Mouse (Mus musculus): ENCODE measurements around the gene Twsg1. TPM values are rescaled to one million over a fixed set of nuclear protein-coding genes. Genes with fewer than 3 reads are reported as not detected.
"Not testable (repeated sequence)": the region's sequence is repeated elsewhere in the genome, so short reads cannot be mapped to it uniquely, and the experiment has no call there.

Gene Twsg1
- polyA plus RNA-seq (2011; ENCODE audit: insufficient read depth, insufficient read length, low read depth, missing spikeins), result 65.9 and 75.3 TPM in 2 replicates

GRCm38 (mm10) chr17:65950622-65951404 lies at the start of gene Twsg1:
Gene Twsg1, minus strand, starts transcription at chr17:65951226.
- Histone ChIP-seq H3K9me3 (replicated peaks; ENCODE audit: control insufficient read depth, insufficient read depth, low read length, poor library complexity, severe bottlenecking) (no peaks in the 10 kb centered on the region), H3K4me3 (ENCODE audit: low read depth, low read length) (peak within 1 kb of the TSS; percentile 80), H3K36me3 (ENCODE audit: control insufficient read depth, insufficient read depth, low read length, poor library complexity, severe bottlenecking) (peaks cover 8% of the 10 kb centered on the region), H3K9ac (ENCODE audit: low read depth, poor library complexity, severe bottlenecking) (peak within 1 kb of the TSS; percentile 97), H3K27ac (ENCODE audit: insufficient read depth, low read length) (no peak within 1 kb of the TSS), H3K4me1 (ENCODE audit: control insufficient read depth, insufficient read depth, low read length) (no peaks in the 10 kb centered on the region), H3K27me3 (ENCODE audit: control insufficient read depth, insufficient read depth, low read length, poor library complexity, severe bottlenecking) (no peaks in the 10 kb centered on the region)
- no peak for TF ChIP-seq EP300 (IDR thresholded peaks at IDR 0.05; ENCODE audit: insufficient read depth, low read depth, low read length)
- TF ChIP-seq POLR2A (IDR thresholded peaks at IDR 0.05; ENCODE audit: insufficient read depth, low read length), result peak; percentile 22
- TF ChIP-seq CTCF (IDR thresholded peaks at IDR 0.05; ENCODE audit: low read depth, low read length), result peak; percentile 71

DNA sequence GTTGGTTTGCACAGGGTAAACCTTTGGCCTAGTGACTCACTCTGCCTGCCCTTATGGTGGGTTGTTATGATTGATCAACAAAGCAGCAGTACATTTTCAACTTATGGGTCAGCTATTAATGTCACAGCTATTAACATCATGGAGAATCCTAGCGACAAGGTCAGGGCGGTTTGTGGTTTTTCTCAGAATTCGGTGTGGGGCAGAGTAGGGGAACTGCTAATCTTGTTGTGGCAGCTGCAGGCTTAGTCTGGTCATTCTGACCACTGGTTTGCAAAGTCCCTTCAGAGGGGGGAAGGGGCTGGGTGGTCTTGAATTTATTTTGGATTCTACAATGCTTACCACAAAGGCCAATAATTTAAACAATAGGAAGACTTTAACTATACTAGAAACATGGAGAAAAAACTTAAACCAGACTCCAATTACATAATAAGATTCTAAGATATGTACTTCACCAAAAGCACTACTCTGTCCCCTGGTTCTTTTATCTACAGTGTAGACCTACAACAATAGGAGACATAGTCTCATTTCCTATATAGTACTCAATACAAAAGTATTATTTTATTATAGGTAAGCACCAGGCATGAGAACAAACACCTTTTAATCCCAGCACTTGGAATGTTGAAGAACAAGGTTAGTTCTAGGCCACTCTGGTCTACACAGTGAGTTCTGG lies 37.3 kb upstream of the Twsg1 start:
- no peaks in the 10 kb centered on the region for H3K27me3 ChIP-seq (ENCODE audit: control insufficient read depth, insufficient read depth, low read length, poor library complexity, severe bottlenecking)

GRCm38 (mm10) chr17:65976720-65977119 lies 25.7 kb upstream of the Twsg1 start:
- H3K27ac ChIP-seq (ENCODE audit: insufficient read depth, low read length); H3K36me3 ChIP-seq (ENCODE audit: control insufficient read depth, insufficient read depth, low read length, poor library complexity, severe bottlenecking); H3K4me3 ChIP-seq (ENCODE audit: low read depth, low read length); H3K9me3 ChIP-seq (replicated peaks; ENCODE audit: control insufficient read depth, insufficient read depth, low read length, poor library complexity, severe bottlenecking); H3K9ac ChIP-seq (ENCODE audit: low read depth, poor library complexity, severe bottlenecking); H3K4me1 ChIP-seq (ENCODE audit: control insufficient read depth, insufficient read depth, low read length); H3K27me3 ChIP-seq (ENCODE audit: control insufficient read depth, insufficient read depth, low read length, poor library complexity, severe bottlenecking): not testable (repeated sequence)

More for the DNA sequence above, 37.3 kb upstream of the Twsg1 start:
- no peaks in the 10 kb centered on the region for H3K4me1 ChIP-seq (ENCODE audit: control insufficient read depth, insufficient read depth, low read length)
- H3K4me3 ChIP-seq (ENCODE audit: low read depth, low read length), result no peak overlapping the region
- no peak for TF ChIP-seq EP300 (IDR thresholded peaks at IDR 0.05; ENCODE audit: insufficient read depth, low read depth, low read length)
- no peak for TF ChIP-seq POLR2A (IDR thresholded peaks at IDR 0.05; ENCODE audit: insufficient read depth, low read length)
- TF ChIP-seq CTCF (IDR thresholded peaks at IDR 0.05; ENCODE audit: low read depth, low read length), result no peak
- H3K27ac ChIP-seq (ENCODE audit: insufficient read depth, low read length), result no peak overlapping the region
- no peaks in the 10 kb centered on the region for H3K36me3 ChIP-seq (ENCODE audit: control insufficient read depth, insufficient read depth, low read length, poor library complexity, severe bottlenecking)
- H3K9me3 ChIP-seq (replicated peaks; ENCODE audit: control insufficient read depth, insufficient read depth, low read length, poor library complexity, severe bottlenecking), result no peaks in the 10 kb centered on the region
- H3K9ac ChIP-seq (ENCODE audit: low read depth, poor library complexity, severe bottlenecking), result no peak overlapping the region

DNA sequence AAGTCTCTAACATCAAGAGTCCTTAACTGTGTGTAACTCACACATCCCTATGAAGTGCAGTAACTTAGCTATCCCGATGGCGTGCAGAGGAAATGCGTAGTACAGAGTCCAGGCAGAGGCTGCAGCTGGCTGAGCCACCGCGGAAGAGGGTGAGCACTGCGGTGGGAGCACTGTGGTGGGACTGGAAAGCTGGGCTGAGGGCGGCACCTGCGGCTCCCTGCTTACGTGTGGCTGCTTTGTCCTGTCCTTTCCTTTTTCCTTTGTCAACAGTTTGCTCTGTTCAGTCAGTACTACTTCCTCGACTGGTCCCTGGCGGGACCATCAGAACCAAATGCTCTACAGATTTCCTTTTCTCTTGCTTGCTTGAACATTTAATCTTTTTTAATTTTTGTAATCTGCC lies 16.7 kb upstream of the Twsg1 start:
- H3K27ac ChIP-seq (ENCODE audit: insufficient read depth, low read length), result no peak overlapping the region

GRCm38 (mm10) chr17:65962263-65962662 lies 11.2 kb upstream of the Twsg1 start:
- no peaks in the 10 kb centered on the region for H3K36me3 ChIP-seq (ENCODE audit: control insufficient read depth, insufficient read depth, low read length, poor library complexity, severe bottlenecking)
- no peak overlapping the region for H3K4me3 ChIP-seq (ENCODE audit: low read depth, low read length)
- H3K9ac ChIP-seq (ENCODE audit: low read depth, poor library complexity, severe bottlenecking), result no peak overlapping the region
- no peaks in the 10 kb centered on the region for H3K4me1 ChIP-seq (ENCODE audit: control insufficient read depth, insufficient read depth, low read length)
- no peaks in the 10 kb centered on the region for H3K9me3 ChIP-seq (replicated peaks; ENCODE audit: control insufficient read depth, insufficient read depth, low read length, poor library complexity, severe bottlenecking)
- TF ChIP-seq POLR2A (IDR thresholded peaks at IDR 0.05; ENCODE audit: insufficient read depth, low read length) (no peak), CTCF (IDR thresholded peaks at IDR 0.05; ENCODE audit: low read depth, low read length) (no peak), EP300 (IDR thresholded peaks at IDR 0.05; ENCODE audit: insufficient read depth, low read depth, low read length) (no peak)
- no peaks in the 10 kb centered on the region for H3K27me3 ChIP-seq (ENCODE audit: control insufficient read depth, insufficient read depth, low read length, poor library complexity, severe bottlenecking)
- H3K27ac ChIP-seq (ENCODE audit: insufficient read depth, low read length), result no peak overlapping the region

More for the DNA sequence above, 16.7 kb upstream of the Twsg1 start:
- H3K36me3 ChIP-seq (ENCODE audit: control insufficient read depth, insufficient read depth, low read length, poor library complexity, severe bottlenecking), result no peaks in the 10 kb centered on the region
- no peak overlapping the region for H3K4me3 ChIP-seq (ENCODE audit: low read depth, low read length)
- H3K9ac ChIP-seq (ENCODE audit: low read depth, poor library complexity, severe bottlenecking), result no peak overlapping the region
- TF ChIP-seq CTCF (IDR thresholded peaks at IDR 0.05; ENCODE audit: low read depth, low read length) (no peak), POLR2A (IDR thresholded peaks at IDR 0.05; ENCODE audit: insufficient read depth, low read length) (no peak), EP300 (IDR thresholded peaks at IDR 0.05; ENCODE audit: insufficient read depth, low read depth, low read length) (no peak)
- H3K27me3 ChIP-seq (ENCODE audit: control insufficient read depth, insufficient read depth, low read length, poor library complexity, severe bottlenecking), result no peaks in the 10 kb centered on the region
- no peaks in the 10 kb centered on the region for H3K4me1 ChIP-seq (ENCODE audit: control insufficient read depth, insufficient read depth, low read length)
- H3K9me3 ChIP-seq (replicated peaks; ENCODE audit: control insufficient read depth, insufficient read depth, low read length, poor library complexity, severe bottlenecking), result no peaks in the 10 kb centered on the region

DNA sequence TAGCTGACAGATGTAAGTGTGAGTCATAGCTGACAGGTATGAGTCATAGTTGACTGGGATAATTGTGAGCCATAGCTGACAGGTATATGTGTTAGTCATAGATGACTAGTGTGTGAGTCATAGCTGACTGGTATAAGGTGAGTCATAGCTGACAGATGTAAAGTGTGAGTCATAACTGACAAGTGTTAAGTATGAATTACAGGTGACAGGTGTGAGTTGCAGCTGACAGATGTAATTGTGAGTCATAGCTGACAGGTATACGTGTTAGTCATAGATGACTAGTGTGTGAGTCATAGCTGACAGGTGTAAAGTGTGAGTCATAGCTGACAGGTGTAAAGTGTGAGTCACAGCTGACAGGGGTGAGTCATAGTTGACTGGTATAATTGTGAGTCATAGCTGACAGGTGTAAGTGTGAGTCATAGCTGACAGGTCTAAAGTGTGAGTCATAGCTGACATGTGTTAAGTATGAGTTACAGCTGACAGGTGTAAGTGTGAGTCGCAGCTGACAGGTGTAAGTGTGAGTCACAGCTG lies 10.6 kb upstream of the Twsg1 start:
- no peak overlapping the region for H3K4me3 ChIP-seq (ENCODE audit: low read depth, low read length)
- H3K4me1 ChIP-seq (ENCODE audit: control insufficient read depth, insufficient read depth, low read length), result no peaks in the 10 kb centered on the region
- no peak overlapping the region for H3K27ac ChIP-seq (ENCODE audit: insufficient read depth, low read length)
- H3K27me3 ChIP-seq (ENCODE audit: control insufficient read depth, insufficient read depth, low read length, poor library complexity, severe bottlenecking), result no peaks in the 10 kb centered on the region
- H3K36me3 ChIP-seq (ENCODE audit: control insufficient read depth, insufficient read depth, low read length, poor library complexity, severe bottlenecking), result no peaks in the 10 kb centered on the region
- H3K9me3 ChIP-seq (replicated peaks; ENCODE audit: control insufficient read depth, insufficient read depth, low read length, poor library complexity, severe bottlenecking), result no peaks in the 10 kb centered on the region
- TF ChIP-seq EP300 (IDR thresholded peaks at IDR 0.05; ENCODE audit: insufficient read depth, low read depth, low read length) (no peak), CTCF (IDR thresholded peaks at IDR 0.05; ENCODE audit: low read depth, low read length) (no peak), POLR2A (IDR thresholded peaks at IDR 0.05; ENCODE audit: insufficient read depth, low read length) (no peak)
- H3K9ac ChIP-seq (ENCODE audit: low read depth, poor library complexity, severe bottlenecking), result no peak overlapping the region
